Mouse (Mus musculus) liver, postnatal 0 days (tissue): ENCODE measurements around the gene Efemp1. TPM values are rescaled to one million over a fixed set of nuclear protein-coding genes. Genes with fewer than 3 reads are reported as not detected.

ENCODE experiments used
- ATAC-seq: fragments of 200-750 bp; cut with Nextera tagmentation; 2 replicates; pipeline ENCODE4 v1.8.0; 2017; ENCODE audit warnings: mild to moderate bottlenecking, moderate library complexity
- DNase-seq: peaks from one replicate; pipeline ENCODE4 v3.0.0-alpha.2; 2016
- H3K27ac ChIP-seq: fragments of 300-500 bp; sonication (generic); 2 replicates; pipeline ENCODE4 v1.5.1; 2014; ENCODE audit warnings: antibody characterized with exemption, moderate library complexity, mild to moderate bottlenecking, low read depth
- H3K27me3 ChIP-seq: fragments of 300-500 bp; sonication (generic); 2 replicates; pipeline ENCODE4 v1.6.1; 2014; ENCODE audit warnings: low read length, control low read depth, mixed read lengths; ENCODE audit not compliant: insufficient read depth
- H3K36me3 ChIP-seq: fragments of 300-500 bp; sonication (generic); replicated peaks from 2 replicates; pipeline ENCODE4 v1.6.1; 2014; ENCODE audit warnings: mild to moderate bottlenecking, control low read depth, low read length, moderate library complexity, mixed read lengths; ENCODE audit not compliant: insufficient read depth
- H3K4me1 ChIP-seq: fragments of 300-500 bp; sonication (generic); 2 replicates; pipeline ENCODE4 v1.6.1; 2014; ENCODE audit warnings: antibody characterized with exemption, mild to moderate bottlenecking, control low read depth; ENCODE audit not compliant: insufficient read depth
- H3K4me2 ChIP-seq: fragments of 300-500 bp; sonication (generic); 2 replicates; pipeline ENCODE4 v1.6.1; 2014; ENCODE audit warnings: low read depth, mild to moderate bottlenecking, low read length, moderate library complexity, mixed read lengths
- H3K4me3 ChIP-seq: fragments of 300-500 bp; sonication (generic); 2 replicates; pipeline ENCODE4 v1.5.1; 2014; ENCODE audit warnings: low read depth, low read length
- H3K9ac ChIP-seq: fragments of 300-500 bp; sonication (generic); replicated peaks from 2 replicates; pipeline ENCODE4 v1.6.1; 2014; ENCODE audit warnings: mild to moderate bottlenecking, moderate library complexity
- H3K9me3 ChIP-seq: fragments of 300-500 bp; sonication (generic); 2 replicates; pipeline ENCODE4 v1.6.1; 2016; ENCODE audit warnings: mild to moderate bottlenecking, control low read depth, low read length, mixed read lengths
- CTCF ChIP-seq: sonication (generic); IDR thresholded peaks from 2 replicates; pipeline ENCODE4 v1.5.1; 2016; ENCODE audit warnings: antibody characterized with exemption, low read depth
- EP300 ChIP-seq: IDR thresholded peaks from 2 replicates; pipeline ENCODE4 v1.6.1; 2016; ENCODE audit warnings: antibody characterized with exemption, low read depth, mild to moderate bottlenecking
- WGBS: fragments of 180-500 bp; shearing (Covaris S2); extraction: QIAGEN DNeasy Blood & Tissue Kit; methylation state at CpG from one replicate; pipeline ENCODE4 v1.1.7; 2014; ENCODE audit not compliant: insufficient replicate concordance; 5-methylcytosine and 5-hydroxymethylcytosine counted together
- polyA plus RNA-seq: library from polyadenylated mRNA; unstranded; fragments of >200 nt; fragmentation: Nextera tagmentation; extraction: Ambion mirVana; gene quantifications from 2 replicates; pipeline ENCODE4 v1.2.1, GENCODE M21; 2015

Efemp1 gene
- polyA plus RNA-seq, 1 experiment from 2014 or later: 2.3 TPM

GRCm38 (mm10) chr11:28835141-28835540 is 17.9 kb upstream of the Efemp1 start:
- no peak for DNase-seq
- Histone ChIP-seq H3K9me3 (no peaks in the 10 kb centered on the region), H3K9ac (no peak overlapping the region), H3K27ac (no peak overlapping the region), H3K27me3 (no peaks in the 10 kb centered on the region), H3K4me1 (no peaks in the 10 kb centered on the region), H3K4me3 (no peak overlapping the region), H3K4me2 (no peak overlapping the region), H3K36me3 (no peaks in the 10 kb centered on the region)
- TF ChIP-seq EP300 (no peak), CTCF (no peak)
- no peak for ATAC-seq

GRCm38 (mm10) chr11:28849841-28850240 is 3.2 kb upstream of the Efemp1 start:
- Histone ChIP-seq H3K36me3 (no peaks in the 10 kb centered on the region), H3K4me3 (no peak overlapping the region), H3K27me3 (peaks cover 8% of the 10 kb centered on the region; the same call in 1 of the 2 replicates), H3K4me1 (no peaks in the 10 kb centered on the region), H3K9ac (no peak overlapping the region), H3K9me3 (no peaks in the 10 kb centered on the region), H3K27ac (no peak overlapping the region), H3K4me2 (no peak overlapping the region)
- DNase-seq (no peak), ATAC-seq (no peak)
- TF ChIP-seq EP300 (no peak), CTCF (no peak)

GRCm38 (mm10) chr11:28851645-28852044 is 1.4 kb upstream of the Efemp1 start:
- H3K27me3 ChIP-seq: peaks cover 8% of the 10 kb centered on the region; the same call in 1 of the 2 replicates
- no peaks in the 10 kb centered on the region for H3K36me3 ChIP-seq
- no peak for DNase-seq
- TF ChIP-seq EP300: no peak
- no peak for TF ChIP-seq CTCF
- no peaks in the 10 kb centered on the region for H3K9me3 ChIP-seq
- no peaks in the 10 kb centered on the region for H3K4me1 ChIP-seq
- H3K27ac ChIP-seq: no peak overlapping the region
- no peak overlapping the region for H3K4me3 ChIP-seq
- no peak overlapping the region for H3K4me2 ChIP-seq
- WGBS: 65% methylated on average over 4 of the region's 4 CpGs
- ATAC-seq: no peak
- H3K9ac ChIP-seq: no peak overlapping the region

- H3K27ac ChIP-seq: no peak overlapping the region
- WGBS: 28% methylated on average over 6 of the region's 6 CpGs
- DNase-seq (no peak), ATAC-seq (no peak)
- H3K4me3 ChIP-seq: no peak overlapping the region
- TF ChIP-seq EP300 (no peak), CTCF (no peak)
- no peaks in the 10 kb centered on the region for H3K4me1 ChIP-seq
- no peak overlapping the region for H3K9ac ChIP-seq
- H3K4me2 ChIP-seq: no peak overlapping the region
- H3K9me3 ChIP-seq: no peaks in the 10 kb centered on the region
- H3K36me3 ChIP-seq: no peaks in the 10 kb centered on the region
- H3K27me3 ChIP-seq: peaks cover 8% of the 10 kb centered on the region; the same call in 1 of the 2 replicates
Observed at GRCm38 (mm10) chr11:28852361-28852919, 564 bp upstream of the Efemp1 start.

GRCm38 (mm10) chr11:28859125-28859524 is 6.1 kb downstream of the Efemp1 start:
- DNase-seq (no peak), ATAC-seq (no peak)
- Histone ChIP-seq H3K27ac (no peak overlapping the region), H3K4me1 (no peaks in the 10 kb centered on the region), H3K36me3 (no peaks in the 10 kb centered on the region), H3K27me3 (no peaks in the 10 kb centered on the region), H3K9me3 (no peaks in the 10 kb centered on the region), H3K9ac (no peak overlapping the region), H3K4me3 (no peak overlapping the region), H3K4me2 (no peak overlapping the region)
- TF ChIP-seq EP300 (no peak), CTCF (no peak)

- Histone ChIP-seq H3K27ac (no peak overlapping the region), H3K4me1 (no peaks in the 10 kb centered on the region), H3K9me3 (no peaks in the 10 kb centered on the region), H3K27me3 (no peaks in the 10 kb centered on the region), H3K4me3 (no peak overlapping the region), H3K9ac (no peak overlapping the region), H3K36me3 (no peaks in the 10 kb centered on the region), H3K4me2 (no peak overlapping the region)
- 83% methylated on average over 2 of the region's 2 CpGs for WGBS
- no peak for ATAC-seq
- no peak for TF ChIP-seq CTCF
- no peak for TF ChIP-seq EP300
- DNase-seq: no peak
Observed at GRCm38 (mm10) chr11:28869129-28869528, 16.1 kb downstream of the Efemp1 start.
